Mouse (Mus musculus) heart, embryonic 13.5 days (tissue): ENCODE data around the gene Mthfr. TPM values are rescaled to one million over a fixed set of nuclear protein-coding genes. Genes with fewer than 3 reads are reported as not detected.
A peak's percentile ranks its signal among the peaks of the same experiment; 100 is the strongest.

ENCODE experiments used
- ATAC-seq: fragments of 200-750 bp; cut with Nextera tagmentation; 2 replicates; pipeline ENCODE4 v1.8.0; 2017; ENCODE audit warnings: moderate TSS enrichment; ENCODE audit not compliant: insufficient number of reproducible peaks, low FRiP score, low TSS enrichment; ENCODE audit errors: extremely low read depth
- H3K27ac ChIP-seq: fragments of 300-500 bp; sonication (generic); replicated peaks from 2 replicates; pipeline ENCODE4 v1.5.1; 2015; ENCODE audit warnings: moderate library complexity, mild to moderate bottlenecking, inconsistent platforms
- H3K27me3 ChIP-seq: fragments of 300-500 bp; sonication (generic); replicated peaks from 2 replicates; pipeline ENCODE4 v1.6.1; 2015; ENCODE audit warnings: mild to moderate bottlenecking, inconsistent platforms
- H3K36me3 ChIP-seq: fragments of 300-500 bp; sonication (generic); 2 replicates; pipeline ENCODE4 v1.6.1; 2015; ENCODE audit warnings: mild to moderate bottlenecking, inconsistent platforms
- H3K4me1 ChIP-seq: fragments of 300-500 bp; sonication (generic); 2 replicates; pipeline ENCODE4 v1.6.1; 2015; ENCODE audit warnings: inconsistent platforms
- H3K4me2 ChIP-seq: fragments of 300-500 bp; sonication (generic); 2 replicates; pipeline ENCODE4 v1.6.1; 2015; ENCODE audit warnings: inconsistent platforms, mild to moderate bottlenecking, moderate library complexity
- H3K4me3 ChIP-seq: fragments of 300-500 bp; sonication (generic); 2 replicates; pipeline ENCODE4 v1.5.1; 2015; ENCODE audit warnings: moderate library complexity, mild to moderate bottlenecking, inconsistent platforms
- H3K9ac ChIP-seq: fragments of 300-500 bp; sonication (generic); 2 replicates; pipeline ENCODE4 v1.6.1; 2015; ENCODE audit warnings: inconsistent platforms, mild to moderate bottlenecking, moderate library complexity
- H3K9me3 ChIP-seq: fragments of 300-500 bp; sonication (generic); 2 replicates; pipeline ENCODE4 v1.6.1; 2016; ENCODE audit warnings: inconsistent platforms
- WGBS: fragments of 180-500 bp; shearing (Covaris S2); methylation state at CpG from one replicate; pipeline ENCODE4 v1.1.7; 2015; ENCODE audit warnings: mixed read lengths; 5-methylcytosine and 5-hydroxymethylcytosine counted together
- polyA plus RNA-seq: library from polyadenylated mRNA; unstranded; fragments of >200 nt; fragmentation: Nextera tagmentation; extraction: Ambion mirVana; gene quantifications from 2 replicates; pipeline ENCODE4 v1.2.1, GENCODE M21; 2015

Mthfr gene
- polyA plus RNA-seq, 1 experiment from 2014 or later: 11.7 TPM

DNA sequence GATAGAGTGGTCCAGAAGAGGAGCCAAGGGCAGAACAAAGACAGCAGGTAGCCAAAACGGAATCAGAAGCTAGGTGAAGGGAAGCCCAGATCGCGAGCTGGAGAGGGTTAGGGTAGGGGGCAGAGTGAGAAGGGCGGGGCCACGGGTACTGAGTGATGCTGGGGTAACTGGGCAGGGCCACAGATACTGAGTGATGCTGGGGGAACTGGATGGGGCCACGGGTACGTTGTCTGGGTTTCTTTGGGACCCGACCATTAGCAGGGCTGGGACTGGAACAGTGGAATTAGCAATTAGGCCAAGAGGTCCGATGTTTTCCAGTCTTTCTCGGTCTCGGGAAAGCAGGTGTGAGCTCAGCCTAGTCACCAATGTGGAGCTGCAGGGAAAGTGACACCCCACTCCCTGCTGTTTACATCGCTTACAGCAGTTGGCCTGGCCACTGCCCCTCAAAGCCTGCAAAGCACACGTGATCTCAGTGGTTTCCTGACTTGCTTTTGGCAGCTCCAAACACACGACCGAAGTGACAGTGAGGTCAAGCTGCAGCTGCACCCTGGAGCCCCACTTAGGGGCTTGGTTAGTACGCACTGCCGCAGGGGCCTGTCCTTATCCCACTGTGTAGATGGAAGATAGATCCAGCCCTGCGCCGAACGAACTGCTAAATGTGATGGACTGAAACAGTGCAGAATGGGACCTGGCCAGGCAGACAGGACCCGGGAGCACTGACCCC lies 44.5 kb downstream of the Mthfr start:
- WGBS: 51% methylated on average over 21 of the region's 21 CpGs
- H3K9ac ChIP-seq: peak overlapping the region; percentile 47
- peaks cover 52% of the 10 kb centered on the region for H3K4me1 ChIP-seq
- peak overlapping the region; percentile 32; the same call in 1 of the 2 replicates for H3K27ac ChIP-seq
- H3K4me3 ChIP-seq: no peak overlapping the region
- H3K27me3 ChIP-seq: no peaks in the 10 kb centered on the region
- H3K4me2 ChIP-seq: 0 out of 2 replicates have a peak overlapping the region, but pooled peaks have one; percentile 15
- no peak for ATAC-seq
- H3K9me3 ChIP-seq: no peaks in the 10 kb centered on the region
- H3K36me3 ChIP-seq: peaks cover 24% of the 10 kb centered on the region

DNA sequence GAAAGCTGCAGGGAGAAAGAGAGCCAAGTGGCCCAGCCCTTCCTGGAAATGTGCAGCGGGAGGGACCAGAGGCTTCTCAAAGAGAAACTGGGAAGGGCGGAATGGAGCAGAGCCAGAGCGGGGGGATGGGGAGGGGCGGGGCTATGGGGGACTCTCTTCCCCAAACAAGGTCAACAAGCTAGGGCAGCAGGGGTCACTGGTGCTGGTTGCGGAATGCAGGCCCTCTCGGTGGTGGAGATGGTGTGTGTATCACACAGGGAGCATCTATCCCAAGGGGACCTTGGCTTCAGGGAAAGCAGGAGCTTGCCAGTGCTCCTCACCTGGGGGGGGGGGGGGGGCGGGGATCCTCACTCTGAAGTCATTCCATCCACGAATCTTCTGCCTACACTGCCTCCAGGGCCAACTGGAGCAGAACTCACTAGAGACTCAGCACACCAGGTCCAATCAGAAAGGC lies 45.4 kb downstream of the Mthfr start:
- no peaks in the 10 kb centered on the region for H3K27me3 ChIP-seq
- H3K27ac ChIP-seq: no peak overlapping the region
- H3K4me2 ChIP-seq: peak overlapping the region; percentile 15; the same call in 1 of the 2 replicates
- ATAC-seq: no peak
- no peaks in the 10 kb centered on the region for H3K9me3 ChIP-seq
- peaks cover 24% of the 10 kb centered on the region for H3K36me3 ChIP-seq
- peak overlapping the region; percentile 47; the same call in 1 of the 2 replicates for H3K9ac ChIP-seq
- WGBS: 15% methylated on average over 8 of the region's 8 CpGs
- H3K4me3 ChIP-seq: no peak overlapping the region
- H3K4me1 ChIP-seq: peaks cover 52% of the 10 kb centered on the region

DNA sequence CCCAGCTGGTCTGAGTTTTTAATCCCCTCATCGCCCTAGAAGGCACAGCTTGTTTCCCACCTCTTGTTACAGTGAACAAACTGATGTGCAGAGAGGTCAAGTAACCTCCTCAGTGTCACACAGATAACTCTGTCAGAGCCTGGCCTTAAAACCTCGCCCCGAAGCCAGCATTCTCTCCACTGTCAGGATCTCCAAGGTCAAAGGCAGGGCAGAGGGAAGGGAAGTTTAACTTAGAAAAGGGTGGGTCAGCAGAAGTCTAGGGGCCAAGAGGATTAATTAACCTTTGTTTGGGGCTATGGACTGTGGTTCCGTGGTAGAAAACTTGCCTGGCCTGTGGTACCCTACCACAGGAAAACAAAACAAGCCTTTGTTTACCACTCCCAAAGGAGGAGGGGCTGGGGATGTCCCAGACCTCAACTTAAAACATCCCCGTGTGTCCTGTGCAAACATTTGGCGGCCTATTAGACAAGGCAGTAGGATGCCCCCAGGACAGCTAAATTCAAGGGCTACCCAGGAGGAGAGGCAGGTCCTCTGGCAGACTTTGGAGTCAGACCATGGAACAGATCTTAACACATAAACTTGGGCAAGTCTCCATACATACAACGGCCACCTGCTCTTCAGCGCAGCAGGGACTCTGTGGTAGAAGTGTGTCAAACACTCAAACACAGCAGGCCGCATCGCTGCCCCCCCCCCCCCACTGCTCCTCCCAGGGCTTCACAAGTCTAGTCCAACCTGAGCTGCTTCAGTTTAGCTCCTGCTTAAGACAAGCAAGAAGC lies 46.4 kb downstream of the Mthfr start:
- no peak for ATAC-seq
- peaks cover 52% of the 10 kb centered on the region for H3K4me1 ChIP-seq
- no peaks in the 10 kb centered on the region for H3K27me3 ChIP-seq
- no peak overlapping the region for H3K27ac ChIP-seq
- 51% methylated on average over 10 of the region's 10 CpGs for WGBS
- no peak overlapping the region for H3K4me2 ChIP-seq
- peak overlapping the region; percentile 44; the same call in 1 of the 2 replicates for H3K9ac ChIP-seq
- peaks cover 17% of the 10 kb centered on the region for H3K36me3 ChIP-seq
- H3K9me3 ChIP-seq: no peaks in the 10 kb centered on the region
- H3K4me3 ChIP-seq: no peak overlapping the region

DNA sequence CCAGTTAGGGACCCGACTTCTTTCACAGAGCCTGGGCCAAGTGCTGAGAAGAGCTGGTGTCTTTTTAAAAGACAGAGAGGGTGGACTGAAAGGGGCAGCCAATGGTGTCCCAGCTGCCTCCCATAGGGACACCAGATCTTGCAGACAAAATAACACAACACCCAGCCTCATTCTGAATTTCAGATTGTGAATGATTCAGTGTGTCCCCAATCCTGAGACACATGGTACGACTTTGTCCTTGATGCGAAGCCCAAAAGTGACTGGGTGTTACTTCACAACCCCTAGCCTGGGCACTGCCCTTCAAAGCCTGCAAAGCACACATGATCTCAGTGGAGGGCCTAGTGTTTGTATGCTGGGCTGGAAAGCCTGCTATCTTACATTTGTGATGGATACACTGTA lies 47.0 kb downstream of the Mthfr start:
- Histone ChIP-seq H3K4me1 (peaks cover 52% of the 10 kb centered on the region), H3K9ac (peak overlapping the region; percentile 44; the same call in 1 of the 2 replicates), H3K36me3 (peaks cover 11% of the 10 kb centered on the region), H3K4me2 (no peak overlapping the region), H3K27me3 (no peaks in the 10 kb centered on the region), H3K4me3 (no peak overlapping the region), H3K27ac (no peak overlapping the region), H3K9me3 (no peaks in the 10 kb centered on the region)
- WGBS: 79% methylated on average over 3 of the region's 3 CpGs
- no peak for ATAC-seq

DNA sequence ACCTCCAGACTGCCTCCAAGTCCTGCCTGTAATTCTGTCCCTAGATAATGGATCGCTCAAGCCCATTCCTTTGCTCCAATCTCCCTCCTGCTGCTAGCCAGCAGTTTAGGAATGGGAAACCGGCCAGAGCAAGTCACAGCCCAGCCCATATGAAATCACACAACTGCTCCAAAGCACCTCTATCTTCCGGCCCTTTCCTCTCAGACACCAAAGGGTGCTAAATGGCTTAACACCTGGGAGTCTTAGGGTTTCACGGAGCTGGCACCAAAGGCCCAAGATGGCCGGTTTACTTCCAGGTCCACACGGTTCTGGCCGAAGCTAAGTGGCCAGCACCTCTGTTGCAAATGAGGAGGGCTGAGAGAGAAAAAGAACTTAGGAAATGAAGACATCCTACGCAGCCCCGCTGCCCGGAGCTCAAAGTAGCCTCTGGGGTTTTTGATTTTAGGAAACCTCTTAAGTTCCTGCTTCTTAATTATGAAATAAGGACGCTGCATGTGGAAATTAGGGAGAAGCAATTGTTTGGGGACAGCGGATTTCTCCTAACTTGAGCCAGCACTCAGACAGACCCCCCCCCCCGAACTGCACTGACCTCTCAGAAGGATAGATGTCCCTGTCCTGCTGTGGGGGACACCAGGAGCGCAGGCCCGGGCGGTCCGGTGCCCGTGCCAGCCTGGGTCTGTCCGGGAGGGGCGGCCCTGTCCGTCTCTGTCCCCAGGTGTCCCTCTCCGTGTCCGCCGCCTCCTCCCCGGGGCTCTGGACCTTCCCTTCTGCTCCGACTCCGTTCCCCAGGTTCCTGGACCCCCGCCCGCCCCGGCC lies 48.4 kb downstream of the Mthfr start:
- 3% methylated on average over 30 of the region's 30 CpGs for WGBS
- Histone ChIP-seq H3K4me3 (peak overlapping the region; percentile 80), H3K9ac (peak overlapping the region; percentile 93), H3K9me3 (no peaks in the 10 kb centered on the region), H3K4me2 (peak overlapping the region; percentile 81), H3K27ac (peak overlapping the region; percentile 77), H3K36me3 (no peaks in the 10 kb centered on the region; the same call in 1 of the 2 replicates), H3K27me3 (no peaks in the 10 kb centered on the region), H3K4me1 (peaks cover 52% of the 10 kb centered on the region)
- ATAC-seq: peak; percentile 42

DNA sequence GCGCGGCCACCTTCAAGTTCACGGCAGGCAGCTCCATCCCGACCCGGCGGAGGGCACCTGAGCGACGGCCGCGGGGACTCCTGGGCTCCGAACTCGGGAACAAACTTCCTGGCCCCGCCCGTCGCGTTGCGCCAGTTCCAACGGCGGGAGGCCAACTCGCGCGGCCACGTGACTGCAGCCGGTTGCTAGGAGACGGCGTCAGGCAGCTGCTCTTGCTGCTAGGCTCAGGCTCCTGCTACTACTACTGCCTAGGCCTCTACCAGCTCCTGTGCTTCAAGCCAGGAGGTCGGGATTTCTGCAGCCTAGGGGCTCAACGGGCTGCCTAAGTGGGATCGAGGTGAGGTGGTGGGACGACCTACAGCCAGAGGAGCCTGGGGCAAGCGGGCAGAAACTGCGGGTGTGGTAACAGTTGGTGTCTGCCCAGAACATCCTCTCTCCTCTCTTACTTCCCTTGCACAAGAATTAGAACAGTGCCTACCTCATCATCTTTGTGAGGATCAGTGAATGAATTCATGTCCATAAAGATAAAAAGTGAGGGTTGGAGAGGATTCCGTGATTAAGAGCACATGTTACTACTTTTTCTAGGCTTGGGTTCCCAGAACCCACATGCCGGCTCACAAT lies 49.1 kb downstream of the Mthfr start, which contains the start of gene Agtrap:
Gene Agtrap (minus strand): TSS at position 125 of the 621 bp plus-strand sequence.
- ATAC-seq: peak; percentile 88
- H3K9ac ChIP-seq: peak within 1 kb of the TSS; percentile 93
- no peaks in the 10 kb centered on the region for H3K27me3 ChIP-seq
- H3K4me1 ChIP-seq: peaks cover 45% of the 10 kb centered on the region
- H3K27ac ChIP-seq: peak within 1 kb of the TSS; percentile 77
- no peaks in the 10 kb centered on the region for H3K9me3 ChIP-seq
- peak within 1 kb of the TSS; percentile 80 for H3K4me3 ChIP-seq
- WGBS: 6% methylated on average over 34 of the region's 34 CpGs
- no peaks in the 10 kb centered on the region; the same call in 1 of the 2 replicates for H3K36me3 ChIP-seq
- peak within 1 kb of the TSS; percentile 81 for H3K4me2 ChIP-seq

DNA sequence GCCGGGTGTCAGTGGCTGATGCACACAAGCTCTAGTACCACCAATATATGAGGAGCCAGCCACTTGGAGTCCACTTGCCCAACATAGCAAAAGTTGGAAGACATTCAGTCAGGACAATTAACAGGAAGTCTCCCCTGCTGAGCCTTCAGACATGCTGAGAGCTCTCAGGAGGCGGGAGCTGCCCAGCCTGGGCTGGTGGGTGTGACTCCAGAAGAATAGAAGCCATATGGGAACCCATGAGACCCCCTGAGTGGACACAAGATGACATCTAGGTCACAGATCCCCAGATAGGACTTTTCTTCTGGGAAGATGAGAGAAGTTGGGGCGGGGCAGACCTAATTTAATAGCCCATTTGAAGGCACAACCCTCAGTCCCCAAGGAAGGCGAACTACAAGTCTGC lies 50.3 kb downstream of the Mthfr start:
- no peaks in the 10 kb centered on the region for H3K36me3 ChIP-seq
- H3K27ac ChIP-seq: no peak overlapping the region
- 0 out of 2 replicates have a peak overlapping the region, but pooled peaks have one; percentile 28 for H3K9ac ChIP-seq
- no peak for ATAC-seq
- H3K4me1 ChIP-seq: peaks cover 34% of the 10 kb centered on the region
- no peaks in the 10 kb centered on the region for H3K9me3 ChIP-seq
- H3K4me3 ChIP-seq: no peak overlapping the region
- no peaks in the 10 kb centered on the region for H3K27me3 ChIP-seq
- 69% methylated on average over 4 of the region's 4 CpGs for WGBS
- no peak overlapping the region for H3K4me2 ChIP-seq

DNA sequence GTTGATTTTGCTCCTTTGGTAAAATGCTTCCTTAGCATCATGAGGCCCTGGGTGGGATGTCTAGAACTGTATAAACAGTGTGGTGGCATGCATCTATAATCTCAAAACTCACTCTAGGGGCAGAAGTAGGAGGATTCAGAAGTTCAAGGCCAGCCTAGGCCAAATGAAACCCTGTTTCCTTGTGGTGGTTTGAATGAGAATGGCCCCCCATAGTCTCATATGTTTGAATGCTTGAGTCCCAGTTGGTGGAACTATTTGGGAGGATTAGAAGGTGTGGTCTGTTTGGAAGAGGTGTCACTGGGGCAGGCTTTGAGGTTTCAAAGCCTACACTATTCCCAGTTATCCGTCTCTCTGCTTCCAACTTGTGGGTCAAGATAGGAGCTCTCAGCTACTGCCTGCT lies 52.3 kb downstream of the Mthfr start:
- Histone ChIP-seq H3K4me3 (no peak overlapping the region), H3K9me3 (no peaks in the 10 kb centered on the region), H3K27ac (no peak overlapping the region), H3K36me3 (no peaks in the 10 kb centered on the region), H3K4me1 (peaks cover 15% of the 10 kb centered on the region), H3K27me3 (no peaks in the 10 kb centered on the region), H3K4me2 (no peak overlapping the region), H3K9ac (no peak overlapping the region)
- no peak for ATAC-seq
- WGBS: 93% methylated on average over 1 of the region's 1 CpGs

DNA sequence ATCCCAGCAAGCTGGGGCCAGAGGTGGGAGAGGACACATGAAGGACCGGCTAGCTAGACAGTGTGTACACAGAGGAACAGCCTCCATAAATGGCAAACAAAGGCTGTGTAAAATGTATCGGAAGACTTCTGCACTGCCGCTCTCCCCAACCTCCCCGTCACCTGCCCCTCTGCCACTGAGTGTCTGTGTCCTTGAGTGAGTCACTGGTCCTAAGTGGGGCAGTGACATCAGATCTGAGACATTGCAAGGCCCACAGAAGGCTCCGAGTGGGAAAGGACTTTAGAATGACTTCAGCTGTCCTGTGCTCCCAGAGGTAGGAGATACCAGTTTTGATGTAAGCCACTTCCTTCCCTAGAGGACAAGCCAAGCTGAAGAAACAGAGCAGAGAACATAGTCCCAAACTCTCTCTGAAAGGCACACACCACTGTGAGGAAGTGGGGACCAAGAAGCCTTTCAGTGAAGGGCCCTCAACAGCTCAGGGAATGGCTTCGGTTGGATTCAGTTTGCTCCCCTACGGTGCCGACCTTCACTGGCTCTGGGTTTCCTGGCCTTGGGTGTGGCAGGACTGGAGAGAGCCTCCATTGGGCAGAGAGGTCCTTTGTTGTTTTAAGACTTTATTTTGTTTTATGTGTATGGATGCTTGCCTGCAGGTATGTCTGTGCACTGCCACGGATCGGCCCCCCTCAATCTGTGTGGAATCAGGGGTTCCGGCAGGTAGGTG lies 53.8 kb downstream of the Mthfr start:
- Histone ChIP-seq H3K9ac (no peak overlapping the region), H3K9me3 (no peaks in the 10 kb centered on the region), H3K27ac (no peak overlapping the region), H3K36me3 (no peaks in the 10 kb centered on the region), H3K4me3 (no peak overlapping the region), H3K27me3 (no peaks in the 10 kb centered on the region), H3K4me1 (peaks cover 4% of the 10 kb centered on the region), H3K4me2 (no peak overlapping the region)
- no peak for ATAC-seq
- WGBS: 78% methylated on average over 11 of the region's 11 CpGs

DNA sequence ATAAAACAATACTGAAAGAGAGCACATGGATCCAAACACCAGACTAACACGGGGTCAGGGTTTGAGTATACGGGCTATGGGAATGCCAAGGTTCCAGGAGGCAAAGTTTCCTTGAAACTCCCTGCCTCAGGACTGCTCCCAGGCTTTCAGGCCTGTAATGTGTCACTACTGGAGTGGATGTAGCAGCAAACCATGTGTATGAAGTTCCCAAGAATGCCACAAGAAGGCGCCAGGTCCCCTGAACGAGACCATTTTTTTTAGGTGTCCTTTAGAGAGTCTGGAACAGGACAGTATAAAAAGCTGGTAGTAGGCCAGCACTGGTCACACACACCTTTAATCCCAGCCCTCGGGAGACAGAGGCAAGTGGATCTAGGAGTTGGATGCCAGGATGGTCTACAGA lies 55.3 kb downstream of the Mthfr start:
- no peak for ATAC-seq
- H3K27ac ChIP-seq: no peak overlapping the region
- H3K9ac ChIP-seq: no peak overlapping the region
- WGBS: 83% methylated on average over 5 of the region's 5 CpGs
- no peak overlapping the region for H3K4me2 ChIP-seq
- H3K4me3 ChIP-seq: no peak overlapping the region
- no peaks in the 10 kb centered on the region for H3K9me3 ChIP-seq
- no peaks in the 10 kb centered on the region for H3K36me3 ChIP-seq
- H3K4me1 ChIP-seq: no peaks in the 10 kb centered on the region
- no peaks in the 10 kb centered on the region for H3K27me3 ChIP-seq
